Mouse (Mus musculus): ENCODE results near the gene Hunk.

The Hunk gene

GRCm38 (mm10) chr16:90544175-90544574 is 158.4 kb downstream of the Hunk start:
- no peaks in the 10 kb centered on the region for H3K36me3 ChIP-seq (ENCODE audit: insufficient read depth, low read length)
- TF ChIP-seq POU5F1 (IDR thresholded peaks at IDR 0.05; ENCODE audit: borderline replicate concordance, low read length) (no peak), CTCF (conservative IDR thresholded peaks at IDR 0.05; ENCODE audit: low read length) (no peak), NANOG (IDR thresholded peaks at IDR 0.05; ENCODE audit: borderline replicate concordance, low read length) (no peak)

GRCm38 (mm10) chr16:90545509-90545908 is 159.7 kb downstream of the Hunk start:
- TF ChIP-seq CTCF (conservative IDR thresholded peaks at IDR 0.05; ENCODE audit: low read length) = no peak
- TF ChIP-seq POU5F1 (IDR thresholded peaks at IDR 0.05; ENCODE audit: borderline replicate concordance, low read length) = no peak
- no peak for TF ChIP-seq NANOG (IDR thresholded peaks at IDR 0.05; ENCODE audit: borderline replicate concordance, low read length)

More at GRCm38 (mm10) chr16:90544175-90544574, 158.4 kb downstream of the Hunk start:
- H3K27me3 ChIP-seq (ENCODE audit: insufficient read depth, low read length) = peaks cover 7% of the 10 kb centered on the region
- peaks cover 15% of the 10 kb centered on the region for H3K4me1 ChIP-seq (replicated peaks; ENCODE audit: low read depth, low read length)
- H3K9me3 ChIP-seq (ENCODE audit: low read length) = no peaks in the 10 kb centered on the region
- no peak overlapping the region for H3K4me3 ChIP-seq (replicated peaks; ENCODE audit: low read length)

GRCm38 (mm10) chr16:90546591-90546990 is 160.8 kb downstream of the Hunk start:
- Histone ChIP-seq H3K27me3 (ENCODE audit: insufficient read depth, low read length) (peaks cover 7% of the 10 kb centered on the region), H3K36me3 (ENCODE audit: insufficient read depth, low read length) (no peaks in the 10 kb centered on the region), H3K9me3 (ENCODE audit: low read length) (no peaks in the 10 kb centered on the region), H3K4me3 (replicated peaks; ENCODE audit: low read length) (no peak overlapping the region), H3K4me1 (replicated peaks; ENCODE audit: low read depth, low read length) (peaks cover 15% of the 10 kb centered on the region)
- TF ChIP-seq POU5F1 (IDR thresholded peaks at IDR 0.05; ENCODE audit: borderline replicate concordance, low read length) = no peak
- no peak for TF ChIP-seq CTCF (conservative IDR thresholded peaks at IDR 0.05; ENCODE audit: low read length)
- TF ChIP-seq NANOG (IDR thresholded peaks at IDR 0.05; ENCODE audit: borderline replicate concordance, low read length) = no peak

More at GRCm38 (mm10) chr16:90545509-90545908, 159.7 kb downstream of the Hunk start:
- Histone ChIP-seq H3K4me3 (replicated peaks; ENCODE audit: low read length) (no peak overlapping the region), H3K27me3 (ENCODE audit: insufficient read depth, low read length) (peaks cover 7% of the 10 kb centered on the region), H3K9me3 (ENCODE audit: low read length) (no peaks in the 10 kb centered on the region), H3K36me3 (ENCODE audit: insufficient read depth, low read length) (no peaks in the 10 kb centered on the region), H3K4me1 (replicated peaks; ENCODE audit: low read depth, low read length) (peaks cover 15% of the 10 kb centered on the region)

- H3K4me1 ChIP-seq (replicated peaks; ENCODE audit: low read depth, low read length) = peaks cover 15% of the 10 kb centered on the region
- no peaks in the 10 kb centered on the region for H3K9me3 ChIP-seq (ENCODE audit: low read length)
- no peak overlapping the region for H3K4me3 ChIP-seq (replicated peaks; ENCODE audit: low read length)
- H3K27me3 ChIP-seq (ENCODE audit: insufficient read depth, low read length) = peaks cover 7% of the 10 kb centered on the region
- TF ChIP-seq POU5F1 (IDR thresholded peaks at IDR 0.05; ENCODE audit: borderline replicate concordance, low read length) = no peak
- no peak for TF ChIP-seq NANOG (IDR thresholded peaks at IDR 0.05; ENCODE audit: borderline replicate concordance, low read length)
- TF ChIP-seq CTCF (conservative IDR thresholded peaks at IDR 0.05; ENCODE audit: low read length) = no peak
- H3K36me3 ChIP-seq (ENCODE audit: insufficient read depth, low read length) = no peaks in the 10 kb centered on the region
These were observed 162.2 kb downstream of the Hunk start for GRCm38 (mm10) chr16:90547996-90548395.

All from E14TG2a.4 (cell line).